Mouse (Mus musculus): ENCODE data around the gene Tmem104.

The Tmem104 gene

GRCm38 (mm10) chr11:115264862-115265668 is 77.8 kb downstream of the Tmem104 start:
- peak; percentile 64 for DNase-seq (ENCODE audit: low spot score)

- no peak for DNase-seq (ENCODE audit: low spot score)
Measured at GRCm38 (mm10) chr11:115265771-115266399, 78.6 kb downstream of the Tmem104 start.

GRCm38 (mm10) chr11:115266400-115266778 is 79.1 kb downstream of the Tmem104 start:
- DNase-seq (ENCODE audit: low spot score): no peak

- no peak for DNase-seq (ENCODE audit: low spot score)
Measured at GRCm38 (mm10) chr11:115267061-115267883, 80.0 kb downstream of the Tmem104 start, which contains the start of gene Grin2c. Gene Grin2c, minus strand, starts transcription at chr11:115267243.

- no peak for DNase-seq (ENCODE audit: low spot score)
Measured at GRCm38 (mm10) chr11:115267958-115268357, 80.7 kb downstream of the Tmem104 start.

GRCm38 (mm10) chr11:115269330-115270066 is 82.2 kb downstream of the Tmem104 start:
- DNase-seq (ENCODE audit: low spot score): no peak

- DNase-seq (ENCODE audit: low spot score): peak; percentile 90
Measured at GRCm38 (mm10) chr11:115270148-115270861, 83.0 kb downstream of the Tmem104 start.

GRCm38 (mm10) chr11:115271052-115271451 is 83.8 kb downstream of the Tmem104 start:
- no peak for DNase-seq (ENCODE audit: low spot score)

GRCm38 (mm10) chr11:115271481-115271880 is 84.2 kb downstream of the Tmem104 start:
- no peak for DNase-seq (ENCODE audit: low spot score)

- no peak for DNase-seq (ENCODE audit: low spot score)
Measured at GRCm38 (mm10) chr11:115272894-115273498, 85.7 kb downstream of the Tmem104 start.

GRCm38 (mm10) chr11:115273735-115274134 is 86.4 kb downstream of the Tmem104 start:
- DNase-seq (ENCODE audit: low spot score): no peak

GRCm38 (mm10) chr11:115274178-115274577 is 86.9 kb downstream of the Tmem104 start:
- DNase-seq (ENCODE audit: low spot score): no peak

GRCm38 (mm10) chr11:115274771-115275170 is 87.5 kb downstream of the Tmem104 start:
- no peak for DNase-seq (ENCODE audit: low spot score)

- DNase-seq (ENCODE audit: low spot score): no peak
Measured at GRCm38 (mm10) chr11:115275509-115275908, 88.2 kb downstream of the Tmem104 start.

- no peak for DNase-seq (ENCODE audit: low spot score)
Measured at GRCm38 (mm10) chr11:115275954-115276353, 88.7 kb downstream of the Tmem104 start.

GRCm38 (mm10) chr11:115276780-115277603 is 89.7 kb downstream of the Tmem104 start, which contains the start of gene Fdxr:
Gene Fdxr, minus strand, starts transcription at chr11:115277050.
- peak; percentile 100 for DNase-seq (ENCODE audit: low spot score)

- DNase-seq (ENCODE audit: low spot score): no peak
Measured at GRCm38 (mm10) chr11:115277604-115277975, 90.3 kb downstream of the Tmem104 start.

- DNase-seq (ENCODE audit: low spot score): no peak
Measured at GRCm38 (mm10) chr11:115278176-115278575, 90.9 kb downstream of the Tmem104 start.

- no peak for DNase-seq (ENCODE audit: low spot score)
Measured at GRCm38 (mm10) chr11:115279726-115280125, 92.4 kb downstream of the Tmem104 start.

GRCm38 (mm10) chr11:115282295-115282694 is 95.0 kb downstream of the Tmem104 start:
- DNase-seq (ENCODE audit: low spot score): no peak
